Mouse (Mus musculus) thymus, adult 2 months (tissue): Measurements from ENCODE around the gene Hrasls.

Experiments
- CTCF ChIP-seq: fragments of 200-500 bp; IDR thresholded peaks from 2 replicates; pipeline ENCODE4 v1.5.1; 2012; ENCODE audit warnings: mild to moderate bottlenecking, control low read depth, low read length, moderate library complexity, borderline replicate concordance; ENCODE audit not compliant: control insufficient read depth, poor library complexity, insufficient read depth; ENCODE audit errors: extremely low read depth
- POLR2A ChIP-seq: fragments of 200-500 bp; IDR thresholded peaks from 2 replicates; pipeline ENCODE4 v1.6.1; 2012; ENCODE audit warnings: mild to moderate bottlenecking, low read length, control low read depth, moderate library complexity; ENCODE audit not compliant: control insufficient read depth, poor library complexity, insufficient read depth; ENCODE audit errors: extremely low read depth

DNA sequence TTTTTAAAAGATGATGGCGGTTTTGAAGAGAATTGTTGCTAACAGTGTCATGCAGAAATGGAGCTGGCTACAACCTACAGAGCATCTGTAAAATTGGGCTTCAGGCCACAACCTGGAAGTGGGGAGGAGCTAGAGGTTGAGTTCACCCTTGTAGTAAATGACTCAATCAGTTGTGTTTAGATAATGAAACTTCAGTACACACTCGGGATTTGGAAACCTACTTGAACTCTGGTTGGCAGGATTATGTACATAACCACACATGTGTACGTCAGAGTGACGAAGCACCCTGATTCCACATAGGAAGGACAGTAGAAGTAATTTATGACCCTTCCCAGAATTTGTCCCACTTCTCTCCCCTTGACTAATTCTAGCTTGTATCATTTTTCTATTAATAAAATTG, 44.8 kb downstream of the Hrasls start:
- TF ChIP-seq CTCF (no peak), POLR2A (no peak)
